Mouse (Mus musculus) midbrain, postnatal 0 days (tissue): ENCODE measurements around the gene Slc50a1. TPM values are rescaled to one million over a fixed set of nuclear protein-coding genes. Genes with fewer than 3 reads are reported as not detected.

Experiments used
- ATAC-seq: fragments of 200-750 bp; cut with Nextera tagmentation; 2 replicates; pipeline ENCODE4 v1.8.0; 2017; ENCODE audit warnings: moderate number of reproducible peaks, mild to moderate bottlenecking, moderate TSS enrichment, moderate library complexity; ENCODE audit not compliant: low FRiP score
- DNase-seq: peaks from one replicate; pipeline ENCODE4 v3.0.0-alpha.2; 2015; ENCODE audit warnings: low spot score
- H3K27ac ChIP-seq: fragments of 300-500 bp; sonication (generic); 2 replicates; pipeline ENCODE4 v1.5.1; 2014; ENCODE audit warnings: low read depth, mild to moderate bottlenecking, low read length, mixed read lengths
- H3K27me3 ChIP-seq: fragments of 300-500 bp; sonication (generic); 2 replicates; pipeline ENCODE4 v1.6.1; 2014; ENCODE audit warnings: low read length, control low read depth, mixed read lengths; ENCODE audit not compliant: insufficient read depth
- H3K36me3 ChIP-seq: fragments of 300-500 bp; sonication (generic); 2 replicates; pipeline ENCODE4 v1.6.1; 2014; ENCODE audit warnings: low read length, control low read depth, mixed read lengths; ENCODE audit not compliant: insufficient read depth
- H3K4me1 ChIP-seq: fragments of 300-500 bp; sonication (generic); 2 replicates; pipeline ENCODE4 v1.6.1; 2014; ENCODE audit warnings: mild to moderate bottlenecking, control low read depth, antibody characterized with exemption, low read length, mixed read lengths; ENCODE audit not compliant: insufficient read depth
- H3K4me2 ChIP-seq: fragments of 300-500 bp; sonication (generic); 2 replicates; pipeline ENCODE4 v1.6.1; 2014; ENCODE audit warnings: low read depth, mild to moderate bottlenecking, low read length, mixed read lengths; ENCODE audit not compliant: poor library complexity, severe bottlenecking
- H3K4me3 ChIP-seq: fragments of 300-500 bp; sonication (generic); 2 replicates; pipeline ENCODE4 v1.5.1; 2014; ENCODE audit warnings: low read depth, mild to moderate bottlenecking, low read length, moderate library complexity
- H3K9ac ChIP-seq: fragments of 300-500 bp; sonication (generic); replicated peaks from 2 replicates; pipeline ENCODE4 v1.6.1; 2014; ENCODE audit warnings: mild to moderate bottlenecking, low read length, moderate library complexity, mixed read lengths; ENCODE audit not compliant: poor library complexity, severe bottlenecking
- H3K9me3 ChIP-seq: fragments of 300-500 bp; sonication (generic); 2 replicates; pipeline ENCODE4 v1.6.1; 2016; ENCODE audit warnings: low read length, control low read depth
- CTCF ChIP-seq: IDR thresholded peaks from 2 replicates; pipeline ENCODE4 v1.5.1; 2016; ENCODE audit warnings: antibody characterized with exemption, mild to moderate bottlenecking
- whole genome bisulfite sequencing: fragments of 180-500 bp; shearing (Covaris S2); extraction: QIAGEN DNeasy Blood & Tissue Kit; methylation state at CpG from one replicate; pipeline ENCODE4 v1.1.7; 2014; 5-methylcytosine and 5-hydroxymethylcytosine counted together
- polyA plus RNA-seq: library from polyadenylated mRNA; unstranded; fragments of >200 nt; fragmentation: Nextera tagmentation; extraction: Ambion mirVana; gene quantifications from 2 replicates; pipeline ENCODE4 v1.2.1, GENCODE M21; 2015
- total RNA-seq: library from RNA; depleted of rRNA; stranded (reverse); fragments of >200 nt; gene quantifications from 2 replicates; pipeline ENCODE4 v1.2.3, GENCODE M21; 2014

Gene Slc50a1
- total and polyA plus RNA-seq, 2 experiments from 2014 or later = 32.0 to 42.4 TPM

- Histone ChIP-seq H3K4me2 (peak overlapping the region; percentile 88), H3K27me3 (peaks cover 7% of the 10 kb centered on the region; the same call in 1 of the 2 replicates), H3K4me1 (peaks cover 7% of the 10 kb centered on the region), H3K27ac (0 out of 2 replicates have a peak overlapping the region, but pooled peaks have one; percentile 34), H3K4me3 (peak overlapping the region; percentile 41), H3K9me3 (no peaks in the 10 kb centered on the region), H3K9ac (no peak overlapping the region), H3K36me3 (no peaks in the 10 kb centered on the region)
- ATAC-seq = no peak
- no peak for DNase-seq
- TF ChIP-seq CTCF = no peak
- 36% methylated on average over 8 of the region's 8 CpGs for WGBS
These were observed 8.3 kb upstream of the Slc50a1 start for GRCm38 (mm10) chr3:89278643-89279042.

GRCm38 (mm10) chr3:89278107-89278506 is 7.7 kb upstream of the Slc50a1 start:
- no peak overlapping the region for H3K9ac ChIP-seq
- peaks cover 7% of the 10 kb centered on the region; the same call in 1 of the 2 replicates for H3K27me3 ChIP-seq
- H3K4me3 ChIP-seq = 0 out of 2 replicates have a peak overlapping the region, but pooled peaks have one; percentile 5
- peak overlapping the region; percentile 88 for H3K4me2 ChIP-seq
- H3K36me3 ChIP-seq = no peaks in the 10 kb centered on the region
- TF ChIP-seq CTCF = no peak
- WGBS = 85% methylated on average over 7 of the region's 7 CpGs
- ATAC-seq (no peak), DNase-seq (no peak)
- peaks cover 7% of the 10 kb centered on the region for H3K4me1 ChIP-seq
- no peaks in the 10 kb centered on the region for H3K9me3 ChIP-seq
- H3K27ac ChIP-seq = no peak overlapping the region

- ATAC-seq (no peak), DNase-seq (no peak)
- H3K27me3 ChIP-seq = peaks cover 7% of the 10 kb centered on the region; the same call in 1 of the 2 replicates
- no peak for TF ChIP-seq CTCF
- H3K4me2 ChIP-seq = peak overlapping the region; percentile 88
- no peak overlapping the region for H3K27ac ChIP-seq
- WGBS = 62% methylated on average over 14 of the region's 14 CpGs
- H3K36me3 ChIP-seq = no peaks in the 10 kb centered on the region
- H3K4me1 ChIP-seq = peaks cover 7% of the 10 kb centered on the region
- no peak overlapping the region for H3K9ac ChIP-seq
- H3K9me3 ChIP-seq = no peaks in the 10 kb centered on the region
- H3K4me3 ChIP-seq = no peak overlapping the region
These were observed 7.1 kb upstream of the Slc50a1 start for GRCm38 (mm10) chr3:89277281-89278021.

- H3K9me3 ChIP-seq = no peaks in the 10 kb centered on the region
- H3K36me3 ChIP-seq = no peaks in the 10 kb centered on the region
- DNase-seq = no peak
- TF ChIP-seq CTCF = no peak
- peaks cover 4% of the 10 kb centered on the region for H3K4me1 ChIP-seq
- no peak overlapping the region for H3K9ac ChIP-seq
- 92% methylated on average over 13 of the region's 13 CpGs for WGBS
- peaks cover 4% of the 10 kb centered on the region; the same call in 1 of the 2 replicates for H3K27me3 ChIP-seq
- ATAC-seq = no peak
- H3K4me2 ChIP-seq = no peak overlapping the region
- no peak overlapping the region for H3K27ac ChIP-seq
- no peak overlapping the region for H3K4me3 ChIP-seq
These were observed 5.7 kb upstream of the Slc50a1 start for GRCm38 (mm10) chr3:89276061-89276460.

- Histone ChIP-seq H3K36me3 (0 out of 2 replicates have a peak, but pooled peaks cover 3% of the 10 kb centered on the region), H3K9ac (no peak overlapping the region), H3K27me3 (no peaks in the 10 kb centered on the region), H3K9me3 (no peaks in the 10 kb centered on the region), H3K27ac (no peak overlapping the region), H3K4me3 (no peak overlapping the region), H3K4me1 (peaks cover 11% of the 10 kb centered on the region; the same call in 1 of the 2 replicates), H3K4me2 (no peak overlapping the region)
- ATAC-seq (no peak), DNase-seq (no peak)
- TF ChIP-seq CTCF = no peak
- WGBS = 57% methylated on average over 6 of the region's 6 CpGs
These were observed 1.4 kb upstream of the Slc50a1 start for GRCm38 (mm10) chr3:89271760-89272159.

GRCm38 (mm10) chr3:89270891-89271290 is 521 bp upstream of the Slc50a1 start:
- DNase-seq = no peak
- 0 out of 2 replicates have a peak overlapping the region, but pooled peaks have one; percentile 63 for H3K27ac ChIP-seq

More at GRCm38 (mm10) chr3:89270891-89271290, 521 bp upstream of the Slc50a1 start:
- H3K4me1 ChIP-seq = peaks cover 11% of the 10 kb centered on the region; the same call in 1 of the 2 replicates
- TF ChIP-seq CTCF = no peak
- H3K27me3 ChIP-seq = no peaks in the 10 kb centered on the region
- peak overlapping the region; percentile 54 for H3K4me3 ChIP-seq
- 65% methylated on average over 6 of the region's 6 CpGs for WGBS
- H3K4me2 ChIP-seq = peak overlapping the region; percentile 72
- no peaks in the 10 kb centered on the region for H3K9me3 ChIP-seq
- H3K9ac ChIP-seq = peak overlapping the region; percentile 76; the same call in 1 of the 2 replicates
- ATAC-seq = no peak
- 0 out of 2 replicates have a peak, but pooled peaks cover 3% of the 10 kb centered on the region for H3K36me3 ChIP-seq
